Mouse (Mus musculus) embryonic facial prominence, embryonic 10.5 days (tissue): ENCODE data around the gene Ogdhl. TPM values are rescaled to one million over a fixed set of nuclear protein-coding genes. Genes with fewer than 3 reads are reported as not detected.

Source experiments
- DNase-seq: peaks from one replicate; pipeline ENCODE4 v3.0.0-alpha.2; 2017; ENCODE audit warnings: low spot score
- H3K27ac ChIP-seq: fragments of 300-500 bp; sonication (generic); replicated peaks from 2 replicates; pipeline ENCODE4 v1.5.1; 2016; ENCODE audit warnings: mild to moderate bottlenecking
- H3K27me3 ChIP-seq: fragments of 300-500 bp; sonication (generic); replicated peaks from 2 replicates; pipeline ENCODE4 v1.6.1; 2016; ENCODE audit warnings: low read depth, mild to moderate bottlenecking; ENCODE audit not compliant: poor library complexity, severe bottlenecking
- H3K36me3 ChIP-seq: fragments of 300-500 bp; sonication (generic); replicated peaks from 2 replicates; pipeline ENCODE4 v1.6.1; 2016; ENCODE audit warnings: mild to moderate bottlenecking, moderate library complexity
- H3K4me1 ChIP-seq: fragments of 300-500 bp; sonication (generic); 2 replicates; pipeline ENCODE4 v1.6.1; 2016
- H3K4me3 ChIP-seq: fragments of 300-500 bp; sonication (generic); 2 replicates; pipeline ENCODE4 v1.5.1; 2016; ENCODE audit warnings: mild to moderate bottlenecking, moderate library complexity
- H3K9me3 ChIP-seq: fragments of 300-500 bp; sonication (generic); 2 replicates; pipeline ENCODE4 v1.6.1; 2016; ENCODE audit warnings: mild to moderate bottlenecking
- whole genome bisulfite sequencing: fragments of 180-500 bp; shearing (Covaris S2); methylation state at CpG from one replicate; pipeline ENCODE4 v1.1.7; 2016; 5-methylcytosine and 5-hydroxymethylcytosine counted together
- polyA plus RNA-seq: library from polyadenylated mRNA; unstranded; fragments of >200 nt; fragmentation: Nextera tagmentation; extraction: Ambion mirVana; gene quantifications from 2 replicates; pipeline ENCODE4 v1.2.1, GENCODE M21; 2016

Gene Ogdhl
- polyA plus RNA-seq, 1 experiment from 2014 or later = 20.6 TPM

- H3K27me3 ChIP-seq = peaks cover 15% of the 10 kb centered on the region; the same call in 1 of the 2 replicates
- H3K4me1 ChIP-seq = peaks cover 8% of the 10 kb centered on the region
- no peaks in the 10 kb centered on the region for H3K36me3 ChIP-seq
- no peaks in the 10 kb centered on the region for H3K9me3 ChIP-seq
- no peak within 1 kb of the TSS for H3K27ac ChIP-seq
- H3K4me3 ChIP-seq = peak within 1 kb of the TSS; percentile 30
- peak; percentile 85 for DNase-seq
- WGBS = 2% methylated on average over 13 of the region's 13 CpGs
Observed at GRCm38 (mm10) chr14:32388196-32388595, 66.4 kb downstream of the Ogdhl start, which contains the start of gene 1700024G13Rik. TSS of gene 1700024G13Rik (minus strand) at chr14:32388391.

Other genes with a start within 250 kb of the Ogdhl start
- 20.1 and 21.2 TPM in 2 replicates for gene Oxnad1, start 236.6 kb upstream of the Ogdhl start, polyA plus RNA-seq
- 98.8 and 102 TPM in 2 replicates for gene Dph3, start 236.3 kb upstream of the Ogdhl start, polyA plus RNA-seq
- not detected in 2 replicates for gene Msmb, start 180.0 kb upstream of the Ogdhl start, polyA plus RNA-seq
- 67.0 and 70.7 TPM in 2 replicates for gene Ncoa4, start 162.2 kb upstream of the Ogdhl start, polyA plus RNA-seq
- gene Timm23, start 120.1 kb upstream of the Ogdhl start, polyA plus RNA-seq = 355 and 365 TPM in 2 replicates
- 47.5 and 51.2 TPM in 2 replicates for gene Parg, start 120.1 kb upstream of the Ogdhl start, polyA plus RNA-seq
- gene 1700024G13Rik, start 66.4 kb downstream of the Ogdhl start, polyA plus RNA-seq = not detected in 2 replicates
- gene Slc18a3, start 142.8 kb downstream of the Ogdhl start, polyA plus RNA-seq = 0.45 and 2.2 TPM in 2 replicates
- gene Chat, start 144.0 kb downstream of the Ogdhl start, polyA plus RNA-seq = 0.36 and 0.39 TPM in 2 replicates
- gene Ercc6, start 191.5 kb downstream of the Ogdhl start, polyA plus RNA-seq = 28.9 and 29.6 TPM in 2 replicates